Mouse (Mus musculus): ENCODE measurements around the gene Mtg2.

Gene Mtg2

GRCm38 (mm10) chr2:180053001-180053400 lies 17.4 kb upstream of the Mtg2 start:
- no peak for DNase-seq

DNA sequence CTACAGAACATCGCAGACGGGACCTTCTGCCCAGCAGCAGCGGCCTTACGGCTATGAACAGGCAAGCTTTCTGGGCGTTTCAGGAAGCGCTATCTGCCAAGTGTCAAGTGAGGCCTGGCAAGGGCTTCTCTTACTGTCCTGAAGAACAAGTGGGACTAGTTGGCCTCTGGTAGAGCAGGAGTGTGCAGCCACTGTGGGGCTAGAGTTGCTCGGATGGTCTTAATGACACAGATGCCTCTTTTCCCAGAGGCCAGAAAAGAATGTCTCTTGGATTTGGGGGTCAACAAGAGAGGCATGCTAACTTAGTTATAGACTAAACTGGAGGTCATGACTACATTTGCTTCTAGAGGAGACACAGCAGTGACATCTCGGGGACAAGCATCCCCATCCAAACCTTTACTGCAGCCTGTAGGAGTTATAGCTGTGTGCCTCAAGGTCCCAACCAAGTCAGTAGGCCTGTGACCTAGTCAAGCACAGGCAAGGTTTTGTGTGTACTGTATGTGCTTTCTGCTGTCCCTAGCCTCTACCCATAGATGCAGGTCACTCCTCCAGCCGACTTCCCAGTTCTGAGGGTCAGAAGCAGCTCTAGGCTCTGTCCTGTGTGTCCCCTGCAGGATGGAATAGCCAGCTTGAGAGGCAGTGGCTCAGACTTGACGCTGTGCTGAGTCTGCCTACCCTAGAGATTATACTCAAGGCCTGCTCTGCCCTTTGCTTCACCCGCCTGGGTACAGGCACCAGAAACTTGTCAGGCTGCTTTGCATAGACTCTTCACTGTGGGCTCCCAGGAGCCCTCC lies 6.9 kb upstream of the Mtg2 start:
- no peak for DNase-seq

DNA sequence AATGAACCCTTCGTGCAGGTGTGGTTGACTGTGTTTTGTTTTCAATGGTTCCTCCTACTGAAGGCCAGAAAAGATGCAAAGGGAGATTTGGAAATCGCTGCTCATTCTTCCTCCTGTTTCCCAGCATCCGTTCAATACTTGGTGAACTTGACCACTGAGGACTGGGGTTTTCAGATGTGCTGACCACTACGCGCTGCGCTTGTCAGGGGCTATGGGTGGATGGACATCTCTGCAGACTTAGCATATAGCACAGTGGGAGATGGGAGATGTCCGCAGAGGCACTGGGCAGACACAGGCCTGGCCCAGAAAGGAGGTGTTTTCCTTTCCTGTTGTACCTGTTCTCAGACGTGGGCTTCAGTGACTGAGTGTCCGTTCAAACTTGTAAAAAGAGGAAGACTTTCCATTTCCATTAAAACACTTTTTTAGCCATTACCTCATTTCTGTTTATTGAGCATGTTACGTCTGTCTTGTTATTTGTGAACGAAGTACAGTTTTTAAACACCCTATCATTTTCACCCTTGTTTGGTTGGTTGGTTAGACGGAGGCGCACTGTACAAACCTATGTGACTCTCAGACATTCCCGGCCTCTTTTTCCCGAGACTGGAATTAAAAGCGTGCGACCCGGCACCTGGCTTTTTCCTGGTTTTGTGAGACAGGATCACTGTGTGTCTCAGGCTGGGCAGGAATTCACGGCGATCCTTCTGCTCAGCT lies 463 bp upstream of the Mtg2 start:
- DNase-seq = no peak

DNA sequence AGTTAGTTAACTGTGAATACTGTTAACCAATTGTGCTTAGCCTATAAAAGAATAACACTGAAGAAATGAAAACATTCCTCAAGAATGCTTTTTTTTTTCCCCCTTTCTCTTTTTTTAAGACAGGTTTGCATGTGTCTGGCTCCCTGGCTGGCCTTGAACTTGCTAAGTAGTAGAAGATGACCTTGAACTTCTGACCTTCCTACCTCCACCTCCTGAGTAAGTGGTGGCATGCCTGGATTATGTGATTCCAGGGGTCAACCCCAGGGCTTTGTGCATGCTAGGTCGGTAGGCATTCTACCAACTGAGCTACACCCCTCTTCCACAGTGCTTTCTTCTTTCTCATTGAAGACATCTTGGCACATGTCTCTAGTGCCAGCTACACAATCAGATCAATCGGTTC lies 1.3 kb downstream of the Mtg2 start:
- no peak for DNase-seq

GRCm38 (mm10) chr2:180072886-180073285 lies 2.5 kb downstream of the Mtg2 start:
- DNase-seq = no peak

DNA sequence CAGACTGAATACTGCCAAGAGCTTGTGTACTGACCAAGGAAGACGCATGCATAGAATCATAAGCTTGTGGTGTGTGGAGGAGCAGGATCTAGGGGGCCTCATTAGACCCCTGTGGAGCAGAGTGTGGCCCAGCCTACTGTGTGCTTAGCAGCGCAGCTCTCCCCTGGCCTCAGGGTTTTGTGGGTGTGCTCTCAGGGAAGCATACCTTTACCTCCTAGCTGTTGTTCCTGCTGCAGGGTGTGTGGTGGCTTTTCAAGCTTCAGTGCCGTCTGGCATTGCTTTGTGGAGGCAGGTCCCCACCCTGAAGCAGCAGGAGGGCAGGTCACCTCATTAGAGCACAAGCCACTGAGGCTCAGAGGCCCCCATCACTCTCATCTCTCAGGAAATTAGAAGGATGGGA lies 7.2 kb downstream of the Mtg2 start:
- no peak for DNase-seq

DNA sequence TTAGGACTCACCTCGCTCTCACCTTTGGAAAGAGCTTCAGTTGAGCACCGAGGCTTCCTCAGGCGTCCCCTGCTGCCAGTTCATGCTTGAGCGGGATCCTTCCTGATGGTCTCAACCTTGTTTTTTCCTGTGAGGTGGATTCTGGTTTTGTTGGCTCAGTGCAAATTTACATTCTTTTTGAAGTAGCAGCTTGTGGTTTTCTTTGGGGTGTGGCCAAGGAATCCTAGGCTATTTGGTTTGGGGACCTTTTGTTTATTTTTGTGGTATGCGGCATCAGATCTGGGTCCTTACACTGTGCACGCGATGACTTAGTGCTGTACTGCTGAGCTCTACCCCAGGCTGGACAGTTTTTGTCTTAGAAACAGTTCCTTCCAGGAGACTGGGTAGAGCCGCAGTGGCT lies 10.3 kb downstream of the Mtg2 start:
- DNase-seq = peak; percentile 64

DNA sequence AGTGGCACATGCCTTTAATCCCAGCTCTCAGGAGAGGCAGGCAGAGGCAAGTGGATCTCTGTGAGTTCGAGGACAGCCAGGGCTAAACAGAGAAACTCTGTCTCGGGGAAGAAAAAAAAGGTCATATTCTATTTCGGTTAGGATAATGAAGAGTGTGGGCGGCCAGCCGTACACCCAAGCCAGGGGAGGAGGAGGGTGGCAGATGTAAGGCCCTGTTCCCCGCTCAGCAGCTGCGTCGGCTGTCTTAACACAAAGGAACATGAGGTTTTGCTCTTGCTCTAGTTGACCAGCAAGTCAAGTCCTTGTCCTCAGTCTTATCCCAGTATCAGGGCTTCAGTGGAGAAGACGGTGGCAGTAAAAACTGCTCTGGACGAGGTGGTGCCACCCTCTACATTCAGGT lies 12.7 kb downstream of the Mtg2 start:
- no peak for DNase-seq

DNA sequence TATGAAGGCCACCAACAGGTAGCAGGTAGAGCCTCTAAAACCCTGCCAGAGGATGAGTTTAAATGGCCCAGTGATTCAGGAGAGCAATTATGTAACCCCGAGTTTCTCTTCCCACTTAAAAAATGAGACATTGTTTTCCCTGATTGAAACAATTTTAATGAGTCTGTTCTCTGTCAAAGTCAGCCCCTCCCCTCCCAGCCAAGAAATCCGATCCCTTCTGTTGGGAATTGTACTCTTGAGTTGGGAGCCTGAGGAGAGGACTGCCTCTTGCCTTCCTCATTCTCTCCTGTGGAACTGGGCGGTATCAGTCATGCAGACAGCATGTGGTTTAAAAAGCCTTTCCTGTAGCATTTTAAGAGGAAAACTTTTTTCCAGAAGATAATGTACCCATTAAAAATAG lies 14.2 kb downstream of the Mtg2 start:
- DNase-seq = no peak

DNA sequence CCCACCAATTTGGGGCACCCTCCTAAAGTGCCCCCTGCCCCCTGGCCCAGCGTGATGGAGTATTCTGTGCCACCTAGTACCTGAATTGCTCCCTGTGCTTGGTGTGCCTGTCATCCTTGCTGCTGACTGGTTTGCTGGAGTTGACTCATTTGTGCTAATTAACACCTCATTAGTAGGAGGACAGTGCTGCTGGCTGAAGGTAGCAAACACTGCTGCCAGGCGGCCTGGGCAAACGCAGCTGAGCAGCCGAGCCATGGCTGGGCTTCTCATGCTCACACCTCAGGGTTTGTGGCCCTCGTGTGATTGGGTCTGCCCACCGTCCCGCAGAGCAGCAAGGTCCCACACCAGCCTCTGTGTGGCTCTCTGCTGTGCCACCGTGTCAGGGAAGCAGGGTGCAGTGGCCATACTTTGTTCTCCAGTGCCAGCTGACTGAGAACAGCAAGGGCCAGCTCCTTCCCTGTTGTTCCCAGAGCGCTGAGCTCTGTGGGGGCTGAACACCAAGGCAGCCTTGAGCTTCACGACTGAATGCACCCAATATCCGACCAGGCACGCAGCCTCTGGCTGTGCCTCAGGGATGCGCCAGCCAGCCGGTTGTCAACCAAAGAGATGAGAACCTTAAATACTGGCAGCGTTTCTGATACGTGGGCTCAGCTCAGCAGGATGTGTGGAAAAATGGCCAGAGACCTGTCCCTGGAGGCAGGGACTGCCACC lies 15.7 kb downstream of the Mtg2 start:
- DNase-seq = no peak

GRCm38 (mm10) chr2:180086637-180087027 lies 16.2 kb downstream of the Mtg2 start:
- no peak for DNase-seq

DNA sequence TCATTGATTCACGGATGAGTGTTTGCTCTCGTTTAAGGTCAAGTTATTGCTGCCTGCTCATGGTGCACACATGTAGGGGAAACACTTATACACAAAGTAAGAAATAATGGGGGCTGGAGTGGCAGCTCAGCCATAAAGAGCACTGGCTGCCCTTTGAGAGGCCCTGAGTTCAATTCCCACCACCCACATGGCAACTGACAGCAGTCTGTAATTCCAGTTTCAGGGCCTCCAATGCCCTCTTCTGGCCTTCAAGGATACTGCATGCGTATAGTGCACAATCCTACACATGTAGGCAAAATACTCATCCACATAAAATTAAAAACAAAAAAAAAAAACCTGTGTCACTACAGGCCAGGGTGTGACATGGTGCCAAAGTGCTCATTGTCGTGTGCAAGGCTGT lies 17.1 kb downstream of the Mtg2 start:
- no peak for DNase-seq

DNA sequence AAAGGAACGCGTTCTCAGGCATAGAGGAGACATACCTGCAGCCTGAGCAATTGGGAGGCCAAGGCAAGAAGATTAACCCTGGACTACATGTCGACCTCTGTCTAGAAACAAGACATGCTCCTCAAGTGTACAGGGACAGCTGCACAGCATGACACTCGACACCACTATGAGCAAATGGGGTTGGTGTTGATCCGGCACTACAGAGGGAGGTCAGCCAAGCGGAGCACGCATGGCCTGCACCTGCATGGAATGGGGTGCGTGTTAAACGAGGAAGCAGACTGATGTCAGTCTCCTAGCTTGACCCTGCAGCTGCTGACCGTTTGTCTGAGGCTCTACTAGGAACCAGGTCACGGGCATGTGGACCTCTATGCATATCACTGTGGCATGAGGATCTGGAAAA lies 19.9 kb downstream of the Mtg2 start:
- DNase-seq = no peak

- DNase-seq = no peak
These were observed 25.3 kb downstream of the Mtg2 start for GRCm38 (mm10) chr2:180095711-180096110.

GRCm38 (mm10) chr2:180097585-180097984 lies 27.2 kb downstream of the Mtg2 start:
- DNase-seq = no peak

DNA sequence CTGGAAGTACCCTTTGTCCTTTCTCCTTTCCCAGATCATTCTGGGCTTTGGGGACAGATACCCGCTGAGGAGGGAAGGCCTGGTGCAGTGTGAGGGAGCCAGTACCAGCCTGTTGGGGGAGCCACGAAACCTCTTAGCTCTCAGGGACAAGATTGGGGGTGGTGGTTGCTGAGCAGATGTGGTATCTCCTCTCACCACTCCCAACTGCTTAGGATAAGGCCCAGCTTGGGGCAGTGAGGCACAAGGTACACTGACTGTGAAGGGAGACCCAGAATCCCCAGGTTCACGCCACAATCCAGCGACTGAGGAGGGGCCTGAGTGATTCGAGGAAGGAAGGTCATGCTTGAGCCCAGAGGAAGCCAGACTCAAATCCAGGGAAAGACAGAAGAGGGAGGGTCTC lies 27.8 kb downstream of the Mtg2 start:
- DNase-seq = no peak

DNA sequence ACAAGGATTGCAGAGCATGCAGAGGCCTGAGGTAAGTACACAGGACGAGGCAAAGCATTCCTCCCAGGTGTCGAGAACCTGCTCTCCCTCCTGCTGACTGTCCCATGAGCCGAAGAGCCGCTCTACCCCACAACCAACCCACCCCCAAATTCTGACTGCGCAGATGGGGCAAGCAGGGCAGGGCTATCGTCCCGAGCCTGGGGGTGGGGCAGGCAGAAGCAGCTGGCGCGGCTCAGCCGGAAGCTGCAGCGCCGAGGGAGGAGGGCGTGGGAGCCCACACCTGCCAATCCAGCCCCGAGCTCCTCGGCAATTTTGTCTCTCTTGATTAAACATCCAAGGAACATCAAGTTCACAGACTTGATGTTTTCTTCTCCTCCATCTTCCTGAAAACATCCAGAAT lies 29.1 kb downstream of the Mtg2 start:
- DNase-seq = no peak

GRCm38 (mm10) chr2:180103151-180103977 lies 33.0 kb downstream of the Mtg2 start:
- DNase-seq = no peak

DNA sequence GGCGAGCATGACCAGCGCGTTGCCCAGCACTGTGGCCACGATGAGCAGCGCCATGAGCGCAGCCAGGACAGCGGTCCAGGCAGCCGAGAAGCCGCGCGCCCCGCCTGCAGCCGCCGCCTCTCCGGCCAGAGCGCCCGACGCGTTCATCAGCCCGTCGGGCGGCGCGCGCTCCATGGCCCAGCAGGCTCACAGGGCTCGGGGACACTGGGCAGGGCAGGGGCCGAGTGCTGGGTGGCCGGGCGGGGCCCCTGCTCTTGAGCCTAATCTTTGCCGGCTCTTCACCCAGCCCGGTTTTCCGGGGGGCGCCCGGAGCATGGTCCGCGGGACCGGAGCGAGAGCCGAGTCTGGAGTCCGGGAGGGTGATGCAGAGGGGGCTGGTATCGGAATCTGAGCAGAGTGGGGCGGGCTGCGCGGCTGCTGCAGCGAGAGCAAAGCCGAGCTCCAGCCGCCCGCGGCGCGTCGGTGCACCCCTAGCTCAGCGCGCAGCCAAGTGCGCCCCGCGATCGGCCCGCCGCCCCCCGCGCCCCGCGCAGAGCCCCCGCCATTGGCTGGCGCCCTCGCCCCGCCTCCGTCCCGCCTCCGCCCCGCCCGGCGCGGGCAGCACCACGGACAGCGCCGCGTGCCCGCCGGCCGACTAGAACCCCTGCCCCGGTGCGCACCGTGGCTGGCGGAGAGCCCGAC lies 33.7 kb downstream of the Mtg2 start, which contains the start of gene Hrh3:
TSS of gene Hrh3 (minus strand) at position 511 of the 681 bp plus-strand sequence.
- DNase-seq = peak; percentile 76

- no peak for DNase-seq
These were observed 34.4 kb downstream of the Mtg2 start for GRCm38 (mm10) chr2:180104659-180105377.

GRCm38 (mm10) chr2:180105441-180106190 lies 35.2 kb downstream of the Mtg2 start:
- no peak for DNase-seq

All from lung, postnatal 36 days (tissue).